Mouse (Mus musculus) heart, postnatal 0 days (tissue): ENCODE data around the gene Tmc7.

Experiments
- CTCF ChIP-seq: IDR thresholded peaks from 2 replicates; pipeline ENCODE4 v1.5.1; 2016; ENCODE audit warnings: antibody characterized with exemption, control low read depth, low read depth
- EP300 ChIP-seq: IDR thresholded peaks from 2 replicates; pipeline ENCODE4 v1.6.1; 2016; ENCODE audit warnings: antibody characterized with exemption, low read depth

DNA sequence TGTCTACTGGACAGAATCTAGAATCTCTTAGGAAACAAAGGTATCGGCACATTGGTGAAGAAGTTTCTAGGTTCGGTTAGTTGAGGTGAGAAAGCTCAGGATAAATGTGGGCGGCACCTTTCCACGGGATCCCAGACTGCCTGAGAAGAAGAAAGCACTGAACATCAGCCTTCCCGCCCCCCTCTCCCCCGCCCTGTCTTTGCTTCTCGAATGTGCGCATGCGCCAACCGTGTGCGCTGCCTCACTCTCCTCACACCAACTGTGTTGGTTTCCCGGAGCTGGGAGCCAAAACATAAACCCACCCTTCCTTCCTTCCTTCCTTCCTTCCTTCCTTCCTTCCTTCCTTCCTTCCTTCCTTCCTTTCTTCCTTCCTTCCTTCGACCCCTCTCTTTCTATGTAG, 26.2 kb upstream of the Tmc7 start:
- TF ChIP-seq CTCF (no peak), EP300 (no peak)
